Mouse (Mus musculus): Measurements from ENCODE around the gene Gal3st4.

GRCm38 (mm10) chr5:138275216-138276050 is 2.8 kb upstream of the Gal3st4 start:
- TF ChIP-seq GATA1 (IDR thresholded peaks at IDR 0.05; ENCODE audit: borderline replicate concordance, low read length) (no peak), FLI1 (IDR thresholded peaks at IDR 0.05; ENCODE audit: low read length) (no peak)
